Mouse (Mus musculus): ENCODE measurements around the gene Slc36a2.
"Not testable (repeated sequence)": the region's sequence is repeated elsewhere in the genome, so short reads cannot be mapped to it uniquely, and the experiment has no call there.

The Slc36a2 gene

DNA sequence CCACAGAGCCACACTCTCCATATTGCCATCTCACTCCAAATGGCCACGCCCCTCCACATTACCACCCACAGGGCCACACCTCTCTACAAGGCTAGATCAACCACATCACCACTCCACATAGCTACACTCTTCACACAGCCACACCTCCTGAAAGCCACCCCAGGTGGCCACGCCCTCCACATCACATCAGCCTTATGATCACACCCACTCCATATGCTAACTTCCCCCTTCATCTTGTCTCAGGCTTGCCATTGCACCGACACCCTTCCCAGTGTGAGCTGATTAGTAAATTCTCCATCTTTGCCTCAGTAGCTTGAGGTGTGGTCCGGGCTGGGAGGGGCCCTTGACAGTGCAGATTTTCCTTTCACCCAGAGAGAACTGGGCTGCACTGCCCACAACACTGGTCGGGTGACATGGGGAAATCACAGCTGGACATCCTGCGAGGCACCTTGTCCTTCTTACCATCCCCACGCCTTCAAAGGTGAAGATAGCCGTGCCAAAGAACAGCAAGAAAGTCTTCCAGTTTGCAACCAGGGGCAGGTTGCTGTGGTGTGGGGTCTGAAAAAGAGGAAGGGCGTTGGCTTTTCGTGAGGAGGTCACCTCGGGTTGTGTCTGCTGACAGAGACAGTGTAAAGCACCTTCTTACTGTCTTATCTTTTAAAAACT, 53.7 kb downstream of the Slc36a2 start:
- no peak for DNase-seq

DNA sequence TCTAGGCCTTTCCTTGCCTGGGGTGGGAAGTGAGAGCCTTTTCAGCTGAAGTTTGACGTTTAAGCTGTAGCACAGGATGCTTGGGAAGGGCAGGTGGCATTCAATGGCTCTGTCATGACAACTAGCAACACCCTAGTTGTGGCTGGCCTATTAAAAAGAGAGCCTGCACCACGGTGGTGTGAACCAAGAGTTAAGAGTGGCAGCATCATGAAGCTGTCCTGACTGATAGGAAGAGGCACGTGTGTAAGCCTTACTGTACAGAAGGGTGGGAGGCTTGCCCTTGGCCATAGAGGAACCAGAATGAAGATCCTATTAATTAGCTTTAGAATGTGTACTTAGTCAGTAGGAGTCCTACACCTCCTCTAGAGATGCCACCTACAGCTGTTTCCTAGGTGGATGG, 56.5 kb downstream of the Slc36a2 start:
- DNase-seq: no peak

DNA sequence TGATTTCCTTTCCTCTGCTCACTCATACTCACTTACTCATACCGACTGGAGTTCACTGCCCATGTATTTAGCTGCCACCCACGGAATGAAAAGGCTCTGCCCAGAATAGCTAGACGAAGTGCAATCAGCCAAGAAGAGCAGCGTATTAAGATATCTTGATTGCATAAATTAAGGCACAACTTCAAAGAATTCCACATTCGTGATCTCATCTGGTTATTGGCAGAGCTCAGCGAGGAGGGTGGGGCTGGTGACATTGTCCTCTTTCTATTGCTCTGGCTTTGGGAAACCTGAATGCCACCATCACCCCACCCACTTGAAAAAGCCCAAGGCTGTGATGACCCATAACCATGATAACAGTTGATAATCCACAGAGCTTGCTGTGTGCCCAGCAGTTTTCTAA, 56.9 kb downstream of the Slc36a2 start:
- DNase-seq: no peak

DNA sequence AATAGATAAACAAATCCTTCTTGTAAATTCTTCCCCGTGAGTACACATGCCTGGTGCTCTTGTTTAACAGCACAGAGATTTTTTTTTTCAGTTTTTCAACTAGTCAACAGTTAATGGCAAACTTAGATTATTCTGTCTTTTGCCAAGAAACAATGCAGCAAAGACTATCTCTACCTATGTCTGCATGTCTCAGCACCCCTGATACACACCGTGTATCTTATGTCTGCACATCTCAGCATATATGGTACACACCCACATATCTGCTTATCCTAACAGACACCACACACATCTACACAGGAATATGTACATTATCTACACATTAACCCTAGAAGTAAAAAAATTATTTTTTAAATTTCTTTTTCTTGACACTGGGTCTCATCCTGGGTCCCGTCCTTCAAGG, 58.2 kb downstream of the Slc36a2 start:
- no peak for DNase-seq

DNA sequence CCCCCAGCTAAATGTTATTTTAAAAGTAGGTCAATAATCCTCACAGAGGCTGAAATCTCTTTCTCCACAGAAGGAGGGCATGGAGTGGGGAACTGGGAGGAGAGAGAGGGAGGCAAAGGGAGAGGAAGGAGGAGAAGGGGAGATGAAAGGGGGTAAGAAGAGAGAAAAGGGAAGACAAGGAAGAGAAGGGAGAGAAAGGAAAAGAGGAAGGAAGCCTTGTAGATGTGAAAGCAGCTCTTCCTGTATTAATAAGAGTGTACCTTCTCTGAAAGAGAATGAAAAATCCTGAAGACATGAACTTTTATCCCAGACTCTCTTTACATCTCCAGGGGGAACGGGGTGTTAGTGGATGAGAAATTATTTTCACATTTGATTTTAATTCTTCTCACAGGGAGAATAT, 63.4 kb downstream of the Slc36a2 start:
- no peak for DNase-seq

DNA sequence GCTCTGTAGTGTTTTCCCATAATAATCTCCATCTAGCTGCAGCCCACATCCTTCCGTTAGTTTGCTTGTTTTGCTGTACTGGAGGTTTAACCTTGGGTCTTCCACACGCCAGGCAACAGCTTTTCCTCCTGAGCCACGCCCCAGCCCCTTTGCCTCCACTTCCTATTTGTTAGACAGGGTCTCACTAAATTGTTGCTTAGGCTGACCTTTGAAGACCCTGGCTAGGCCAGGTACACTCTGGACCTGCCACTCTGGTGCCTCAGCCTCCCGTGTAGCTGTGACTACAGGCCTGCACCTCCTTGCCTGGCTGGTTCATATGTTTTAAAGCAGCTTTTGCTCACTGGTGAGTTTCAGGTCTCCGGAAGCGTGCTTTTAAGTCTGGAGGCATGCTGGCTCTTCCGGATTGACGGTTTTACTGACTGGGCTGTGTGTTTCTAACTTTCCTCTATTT, 64.0 kb downstream of the Slc36a2 start:
- no peak for DNase-seq

DNA sequence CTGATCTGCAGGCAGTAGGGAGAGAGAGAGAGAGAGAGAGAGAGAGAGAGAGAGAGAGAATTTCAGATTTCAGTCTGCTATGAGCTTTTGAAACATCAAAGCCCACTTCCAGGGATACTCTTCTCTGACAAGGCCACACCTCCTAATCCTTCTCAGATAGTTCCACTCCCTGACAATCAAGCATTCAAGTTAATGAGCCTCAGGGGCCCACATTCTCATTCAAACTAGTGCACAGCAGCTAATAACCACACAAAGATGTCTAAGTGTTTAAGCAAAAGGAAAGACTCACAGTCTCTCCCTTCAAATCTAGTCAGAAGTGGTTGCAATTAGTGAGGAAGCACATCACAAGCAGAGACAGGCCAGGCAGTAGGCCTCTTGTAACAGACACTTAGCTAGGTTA, 64.6 kb downstream of the Slc36a2 start:
- DNase-seq: no peak

DNA sequence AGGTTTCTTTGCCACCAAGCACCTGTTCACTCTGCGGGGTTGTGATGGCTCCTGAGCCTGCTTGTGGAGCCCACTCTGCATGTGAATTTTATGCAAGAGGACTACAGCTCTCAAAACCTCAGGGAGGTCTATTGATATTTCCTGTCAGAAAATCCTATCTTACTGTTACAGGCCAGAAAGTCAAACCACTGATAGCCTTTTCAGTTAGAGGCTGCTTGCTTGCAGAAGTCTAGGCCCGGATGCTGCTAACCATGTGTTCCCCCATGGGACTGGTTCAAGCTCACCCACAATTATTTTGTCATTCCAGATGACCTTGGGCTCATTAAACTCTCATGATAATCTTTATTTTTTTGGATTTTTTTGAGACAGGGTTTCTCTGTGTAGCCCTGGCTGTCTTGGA, 67.8 kb downstream of the Slc36a2 start:
- no peak for DNase-seq

DNA sequence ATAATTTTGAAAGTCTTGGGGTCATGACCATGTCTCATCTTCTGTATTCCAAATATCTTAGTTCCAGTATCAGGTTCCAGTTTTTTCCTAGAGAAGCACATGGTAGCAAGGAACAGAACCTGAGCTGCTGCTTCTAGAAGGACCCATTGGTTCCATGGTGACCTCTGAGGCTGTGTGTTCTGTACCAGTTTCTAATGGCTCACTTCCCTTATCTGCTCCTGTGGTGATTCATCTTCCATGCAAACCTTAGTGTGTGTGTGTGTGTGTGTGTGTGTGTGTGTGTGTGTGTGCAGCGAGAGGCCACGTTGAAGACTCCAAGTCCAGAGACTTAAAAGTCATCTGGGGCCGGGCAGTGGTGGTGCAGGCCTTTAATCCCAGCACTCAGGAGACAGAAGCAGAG, 68.9 kb downstream of the Slc36a2 start:
- no peak for DNase-seq

DNA sequence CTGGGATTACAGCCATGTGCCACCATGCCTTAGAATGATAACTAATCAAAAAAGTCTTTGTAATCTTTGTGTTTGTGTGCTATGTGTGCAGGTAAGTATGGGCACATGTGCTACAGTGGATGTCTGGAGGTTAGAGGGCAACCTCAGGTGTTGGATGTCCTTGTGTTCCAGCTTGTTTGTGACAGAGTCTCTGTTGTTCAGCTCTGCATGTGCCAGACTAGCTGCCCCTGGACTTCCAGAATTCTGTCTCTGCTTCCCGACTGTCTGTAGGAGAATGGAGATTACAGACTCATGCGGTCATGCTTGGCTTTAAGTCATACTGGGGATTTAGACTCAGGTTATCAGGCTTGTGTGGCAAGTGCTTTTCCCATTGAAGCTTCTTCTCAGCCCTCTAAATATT, 70.6 kb downstream of the Slc36a2 start:
- DNase-seq: no peak

DNA sequence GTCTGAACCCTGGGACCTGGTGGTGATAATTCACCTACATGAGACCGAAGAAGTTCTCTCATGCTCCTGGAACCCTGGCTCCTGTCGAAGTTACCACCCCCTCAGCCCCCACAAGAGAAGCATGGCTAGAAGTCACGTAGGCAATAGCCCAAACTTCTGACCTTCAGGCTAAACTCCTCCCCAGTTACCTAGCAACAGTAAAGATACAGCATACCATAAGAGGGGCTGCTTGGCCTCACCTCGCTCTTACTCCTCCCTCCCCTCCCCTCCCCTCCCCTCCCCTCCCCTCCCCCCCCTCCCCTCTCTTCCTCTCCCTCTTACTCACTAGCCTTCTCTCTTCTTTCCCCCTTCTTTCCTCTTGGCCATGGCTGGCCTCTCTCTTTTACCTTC, 71.0 kb downstream of the Slc36a2 start:
- DNase-seq: not testable (repeated sequence)

DNA sequence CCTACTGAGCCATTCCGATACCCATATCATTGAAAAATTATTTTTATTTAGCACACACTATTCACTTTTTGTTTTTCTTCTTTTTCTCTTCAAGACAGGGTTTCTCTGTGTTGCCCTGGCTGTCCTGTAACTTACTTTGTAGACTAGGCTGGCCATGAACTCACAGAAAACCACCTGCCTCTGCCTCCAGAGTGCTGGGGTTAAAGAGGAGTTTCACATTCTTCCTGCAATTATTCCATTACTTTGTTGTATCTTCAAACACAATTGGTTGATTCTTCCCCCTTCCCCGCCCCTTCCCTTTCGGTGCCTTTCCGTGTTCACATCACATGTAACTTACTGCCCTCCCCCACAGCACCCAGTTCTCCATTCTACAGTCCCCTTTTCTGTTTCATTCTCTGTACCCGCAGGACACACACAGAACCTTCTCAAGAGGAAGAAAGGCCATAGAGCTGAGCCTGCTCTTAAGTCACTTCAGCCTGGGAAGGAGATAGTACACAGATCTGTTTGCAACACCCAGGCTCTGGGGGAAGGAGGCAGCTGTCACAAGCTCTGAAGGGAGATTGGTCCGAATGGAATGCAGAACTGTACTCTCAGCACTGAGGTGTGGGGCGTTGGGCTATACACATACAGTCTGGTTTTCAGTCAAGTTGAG, 71.5 kb downstream of the Slc36a2 start:
- DNase-seq: peak in 1 of 2 experiments; percentile 27

DNA sequence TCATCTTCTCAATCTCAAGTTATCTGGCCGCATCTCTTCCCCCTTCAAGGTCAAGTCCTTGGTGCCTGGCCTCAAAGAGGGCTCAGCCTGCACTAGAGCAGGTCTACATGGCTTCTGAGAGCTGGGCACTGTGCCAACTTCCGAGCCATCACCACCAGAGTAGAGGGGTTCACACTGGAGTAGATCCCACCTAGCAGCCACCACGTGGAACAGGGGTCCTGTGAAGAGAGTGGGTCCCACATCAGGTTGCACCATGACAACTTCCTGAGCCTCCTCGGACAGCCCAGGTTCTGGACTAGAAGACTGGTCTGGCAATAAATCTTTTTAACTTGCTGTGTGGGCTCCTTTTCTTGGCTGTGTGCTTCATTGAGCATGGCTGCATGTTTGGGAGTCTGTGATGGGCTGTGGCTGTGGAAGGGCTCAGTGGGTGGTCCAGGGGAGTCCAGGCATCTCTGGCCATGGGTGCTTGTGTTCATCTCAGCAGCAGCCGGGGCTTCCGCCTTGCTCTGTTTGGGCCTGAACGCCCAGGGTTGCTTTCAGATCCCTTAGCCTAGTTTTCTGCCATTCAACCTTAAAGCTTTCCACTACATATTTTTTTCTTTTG, 74.2 kb downstream of the Slc36a2 start:
- peak; percentile 60 to 73 for DNase-seq

DNA sequence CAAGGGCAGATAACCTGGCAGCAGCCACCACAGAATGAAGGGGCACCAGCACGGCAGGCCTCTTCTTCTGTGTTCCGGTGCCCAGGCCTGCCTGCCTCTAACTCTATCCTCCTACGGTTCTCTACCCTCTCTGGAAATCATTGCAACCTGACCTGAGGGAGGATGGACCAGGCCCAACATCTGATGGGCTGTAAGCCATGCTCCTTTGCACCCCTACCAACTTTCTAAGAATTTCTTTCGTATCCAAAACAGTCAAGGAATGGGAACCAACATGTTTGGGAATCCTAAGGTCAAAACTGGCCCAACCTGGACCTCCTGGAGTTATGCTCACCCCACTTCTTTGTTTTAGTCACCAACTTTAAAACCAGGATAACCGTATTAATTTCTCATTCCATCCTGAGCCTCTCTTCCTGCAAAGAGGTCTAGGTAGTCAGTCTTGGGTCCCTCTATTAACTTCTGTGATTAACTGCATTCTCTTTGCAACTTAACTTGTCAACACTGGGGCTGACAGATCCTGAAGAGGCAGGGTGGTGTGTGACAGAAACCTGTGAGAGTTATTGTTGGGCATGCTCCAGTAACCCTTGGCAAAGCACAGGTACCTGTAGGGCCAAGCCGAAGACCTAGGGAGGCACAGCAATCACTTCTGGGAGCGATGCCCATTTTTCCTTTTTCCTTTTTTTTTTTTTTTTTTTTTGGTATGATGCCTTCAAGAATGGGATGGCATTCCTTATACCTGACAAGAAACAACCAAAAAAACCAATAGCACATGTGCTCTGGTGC, 75.2 kb downstream of the Slc36a2 start:
- DNase-seq: no peak
